Mouse (Mus musculus) mesoderm, embryonic 11.5 days (tissue): ENCODE measurements around the gene Lrrc4.

Source experiments
- DNase-seq: peaks from one replicate; pipeline ENCODE4 v3.0.0-alpha.2; 2012; ENCODE audit warnings: low read depth, low spot score

Lrrc4 gene

GRCm38 (mm10) chr6:28831011-28831853, at the start of gene Lrrc4:
Lrrc4 (minus strand) TSS chr6:28831747.
- DNase-seq = no peak

DNA sequence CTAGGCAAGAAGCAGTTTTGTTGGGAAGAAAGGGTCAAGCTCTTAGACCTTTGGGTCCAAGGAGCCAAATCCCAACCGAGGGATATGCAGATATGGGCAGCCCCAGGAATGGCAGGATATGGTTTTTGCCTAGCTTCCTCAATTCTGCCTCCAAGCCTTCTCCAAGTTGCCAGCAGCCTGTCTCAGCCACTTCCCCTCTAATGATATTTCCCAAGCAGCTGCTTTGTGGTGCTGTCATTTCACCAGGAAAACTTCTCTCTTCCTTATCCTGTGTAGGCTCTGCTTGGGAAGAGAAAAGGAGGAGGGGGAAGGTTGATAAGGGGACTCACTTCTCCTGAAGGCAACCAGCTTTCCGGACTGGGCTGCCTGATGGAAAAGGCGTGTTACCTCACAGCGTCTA, 49.4 kb upstream of the Lrrc4 start:
- no peak for DNase-seq

DNA sequence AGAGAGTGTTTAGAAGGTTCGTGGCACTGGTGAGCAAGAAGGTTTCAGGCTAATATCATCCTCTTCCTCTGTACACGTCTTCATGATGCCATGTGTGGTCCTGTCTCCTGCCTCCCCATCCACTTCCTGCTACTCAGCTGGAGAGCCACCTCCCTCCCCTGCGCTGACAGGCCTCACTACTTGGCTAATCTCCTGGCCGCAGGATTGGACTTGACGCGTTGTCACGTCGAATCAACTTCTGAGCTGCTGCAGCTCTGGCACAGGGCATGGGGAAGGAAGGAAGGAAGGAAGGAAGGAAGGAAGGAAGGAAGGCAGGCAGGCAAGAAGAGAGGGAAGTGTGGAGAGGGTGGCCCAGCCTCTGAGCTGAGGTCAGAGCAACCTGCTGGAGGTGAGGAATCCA, 47.8 kb upstream of the Lrrc4 start:
- DNase-seq = no peak

GRCm38 (mm10) chr6:28877945-28878666, 46.6 kb upstream of the Lrrc4 start:
- peak; percentile 45 for DNase-seq

GRCm38 (mm10) chr6:28876492-28876891, 44.9 kb upstream of the Lrrc4 start:
- DNase-seq = no peak

DNA sequence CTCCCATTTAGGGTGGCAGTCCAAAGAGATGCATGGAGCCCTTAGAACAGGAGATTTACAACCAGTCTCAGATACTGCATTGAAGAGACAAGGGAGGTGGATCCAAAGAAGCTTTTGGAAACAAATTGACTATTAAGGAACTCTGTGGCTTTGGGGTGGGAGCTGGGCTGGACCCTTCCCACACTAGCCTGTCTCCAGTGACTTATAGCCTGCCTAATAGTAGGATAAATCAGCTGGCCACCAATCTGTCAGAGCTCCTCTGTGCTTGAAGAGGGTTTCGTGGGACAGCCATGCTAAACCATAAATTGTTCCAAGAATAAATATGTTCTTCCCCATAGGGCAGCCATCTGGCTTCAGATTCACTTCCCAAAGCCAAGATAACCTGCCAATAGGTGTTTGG, 43.8 kb upstream of the Lrrc4 start:
- no peak for DNase-seq

- no peak for DNase-seq
Observed at GRCm38 (mm10) chr6:28874759-28875158, 43.2 kb upstream of the Lrrc4 start.

- DNase-seq = no peak
Observed at GRCm38 (mm10) chr6:28874053-28874452, 42.5 kb upstream of the Lrrc4 start.

DNA sequence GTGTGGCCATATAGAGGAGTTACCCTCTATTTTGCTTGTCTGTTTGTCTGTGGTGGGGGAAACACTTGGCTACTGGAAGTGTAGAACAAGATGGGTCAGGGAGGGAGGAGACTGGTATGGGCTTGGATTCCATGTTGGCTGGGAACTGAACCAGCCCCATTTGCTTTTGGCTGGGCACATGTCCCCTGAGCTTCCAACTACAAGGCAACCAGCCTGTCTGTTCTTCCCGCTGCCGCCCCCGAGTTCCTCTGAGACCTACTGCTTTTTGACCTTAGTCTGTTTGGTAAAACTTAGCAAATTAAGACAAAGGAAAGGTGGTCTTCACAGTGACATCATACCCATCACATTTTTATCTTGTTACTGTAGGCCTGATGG, 40.9 kb upstream of the Lrrc4 start:
- DNase-seq = no peak

GRCm38 (mm10) chr6:28871725-28872420, 40.3 kb upstream of the Lrrc4 start:
- no peak for DNase-seq

DNA sequence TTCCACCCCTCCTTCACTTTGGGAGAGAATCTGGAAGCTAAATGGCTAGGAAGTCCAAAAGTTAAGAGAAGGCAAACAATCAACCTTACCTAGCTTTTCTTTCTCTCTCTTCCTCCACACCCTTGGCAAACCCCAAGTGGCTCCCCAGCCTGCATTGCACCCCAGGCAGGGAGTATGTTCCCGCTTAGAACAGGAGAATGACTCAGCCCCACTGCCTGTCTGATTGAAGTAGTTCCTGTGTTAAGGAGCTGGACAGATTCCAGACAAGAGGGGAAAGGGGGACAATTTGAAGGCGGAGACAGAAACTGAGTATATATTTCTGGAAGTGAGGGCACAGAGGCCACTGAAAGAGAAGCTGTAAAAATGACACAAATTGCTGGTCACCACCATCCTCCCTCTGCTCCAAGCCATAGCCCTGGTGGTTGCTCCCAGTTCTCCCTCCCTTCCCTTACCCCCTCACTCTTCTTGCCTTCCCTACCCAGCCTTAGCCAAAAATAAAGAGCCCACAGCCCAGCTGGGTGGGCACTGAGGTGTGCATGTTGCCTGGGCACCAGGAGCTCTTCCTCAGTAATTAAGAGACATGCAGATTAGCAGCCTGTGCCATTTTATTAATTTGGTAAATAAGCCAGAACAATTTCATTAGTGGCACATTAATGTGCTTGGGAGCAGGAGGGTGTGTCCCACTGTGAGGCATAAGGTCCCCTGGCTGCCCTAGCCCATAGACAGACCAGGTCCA, 36.1 kb upstream of the Lrrc4 start:
- no peak for DNase-seq

GRCm38 (mm10) chr6:28866206-28866605, 34.7 kb upstream of the Lrrc4 start:
- no peak for DNase-seq

GRCm38 (mm10) chr6:28865112-28865511, 33.6 kb upstream of the Lrrc4 start:
- no peak for DNase-seq

DNA sequence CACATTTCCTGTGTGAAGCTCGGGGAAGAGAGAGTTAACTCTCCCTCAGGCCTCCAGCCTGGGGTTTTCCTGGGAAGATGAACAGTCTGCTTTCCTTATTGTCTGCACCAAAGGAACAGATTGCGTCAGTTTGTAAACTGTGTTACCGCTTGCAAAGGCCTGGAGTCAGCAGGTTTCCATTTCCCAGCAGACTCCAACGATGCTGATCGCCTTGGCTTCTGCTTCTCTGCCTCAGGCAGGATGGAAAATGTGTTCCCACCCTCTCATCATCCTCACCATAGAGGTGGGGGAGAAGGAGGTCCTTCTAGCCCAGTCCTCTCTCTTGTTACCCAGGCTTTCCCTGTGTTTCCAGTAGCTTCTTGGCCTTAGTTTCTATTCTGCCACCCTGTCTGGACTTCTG, 33.1 kb upstream of the Lrrc4 start:
- DNase-seq = no peak

GRCm38 (mm10) chr6:28862304-28862703, 30.8 kb upstream of the Lrrc4 start:
- DNase-seq = no peak

DNA sequence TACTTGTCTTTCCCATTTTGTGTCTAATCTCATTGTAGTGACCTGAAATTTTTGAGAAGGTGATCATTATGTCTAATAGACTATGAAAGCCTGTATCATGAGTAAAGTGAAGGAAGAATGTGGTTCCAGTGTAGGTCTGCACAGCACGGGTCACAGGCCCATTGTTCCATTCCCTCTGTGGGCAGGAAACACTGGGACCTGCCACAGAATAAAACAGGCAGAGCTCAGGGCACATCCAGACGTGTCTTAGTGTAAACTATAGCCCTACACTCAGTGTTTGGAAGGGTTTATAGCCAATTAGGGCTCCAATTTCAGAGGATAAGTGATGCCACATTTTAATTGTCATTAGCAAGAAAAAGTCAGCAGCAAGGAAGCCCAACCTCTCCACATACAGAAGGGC, 29.4 kb upstream of the Lrrc4 start:
- DNase-seq = no peak

GRCm38 (mm10) chr6:28860450-28860849, 28.9 kb upstream of the Lrrc4 start:
- no peak for DNase-seq

- DNase-seq = no peak
Observed at GRCm38 (mm10) chr6:28859094-28859493, 27.5 kb upstream of the Lrrc4 start.

DNA sequence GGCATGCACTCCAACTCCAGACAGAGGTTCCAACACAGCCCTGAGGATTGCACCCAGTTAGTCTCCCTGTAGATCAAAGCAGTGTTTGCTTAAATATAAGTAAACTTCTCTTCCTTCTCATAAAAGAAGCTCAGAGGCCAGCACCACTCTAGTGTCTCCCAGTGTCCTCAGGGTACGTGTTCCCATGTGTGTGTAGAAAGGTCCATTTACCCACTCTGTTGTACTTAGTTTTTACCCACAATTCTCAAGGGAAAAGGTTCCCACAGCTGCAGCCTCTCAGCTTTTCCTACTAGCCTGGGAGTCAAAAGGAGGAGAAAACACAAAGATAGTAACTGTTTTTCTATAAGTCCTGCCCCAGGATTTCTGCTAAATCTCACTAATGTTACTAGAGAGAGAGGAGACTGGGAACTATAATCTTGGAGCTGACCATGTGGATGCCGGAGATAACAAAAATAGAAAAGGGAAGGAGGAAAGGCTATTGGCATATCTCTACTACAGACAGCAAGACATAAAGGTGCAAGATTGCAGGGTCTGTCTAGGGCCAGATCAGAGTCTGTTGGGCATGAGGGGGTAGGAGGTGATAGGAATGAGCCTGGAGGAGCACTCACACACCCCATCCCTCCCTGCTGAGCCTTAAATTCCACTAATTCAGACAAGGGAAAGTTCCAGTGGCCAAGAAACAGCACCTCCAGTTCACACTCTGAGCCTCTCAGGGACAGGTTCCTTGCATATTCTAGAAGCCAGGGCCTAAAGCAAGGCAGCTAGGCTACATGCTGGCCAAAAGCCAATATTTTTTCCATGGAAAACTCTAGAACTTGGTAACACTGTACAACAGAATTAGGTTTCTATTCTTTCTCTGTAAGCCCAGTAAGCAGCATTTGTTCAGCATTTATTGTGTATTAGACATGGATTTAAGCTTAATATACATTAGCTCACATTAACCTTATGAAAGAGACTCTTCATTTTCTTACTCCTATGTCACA, 25.9 kb upstream of the Lrrc4 start:
- DNase-seq = no peak

DNA sequence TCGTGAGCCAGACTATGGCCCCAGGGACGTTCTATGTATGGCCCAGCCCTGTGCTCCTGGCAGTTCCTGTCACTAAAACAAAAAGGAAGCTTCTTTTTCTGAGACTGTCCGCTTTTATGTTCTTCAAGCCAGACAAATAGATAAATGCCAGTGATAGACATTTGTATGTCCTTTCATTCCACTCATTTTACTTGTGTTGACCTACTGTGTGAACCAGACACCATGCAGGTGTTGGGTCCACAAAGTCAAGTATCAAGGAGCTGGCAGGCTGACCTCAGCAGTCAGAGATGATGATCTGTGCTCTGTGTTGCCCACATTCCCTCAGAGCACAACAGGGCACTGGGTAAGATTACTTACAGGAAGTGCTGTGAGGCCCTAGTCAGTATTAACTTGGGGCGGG, 25.2 kb upstream of the Lrrc4 start:
- no peak for DNase-seq

DNA sequence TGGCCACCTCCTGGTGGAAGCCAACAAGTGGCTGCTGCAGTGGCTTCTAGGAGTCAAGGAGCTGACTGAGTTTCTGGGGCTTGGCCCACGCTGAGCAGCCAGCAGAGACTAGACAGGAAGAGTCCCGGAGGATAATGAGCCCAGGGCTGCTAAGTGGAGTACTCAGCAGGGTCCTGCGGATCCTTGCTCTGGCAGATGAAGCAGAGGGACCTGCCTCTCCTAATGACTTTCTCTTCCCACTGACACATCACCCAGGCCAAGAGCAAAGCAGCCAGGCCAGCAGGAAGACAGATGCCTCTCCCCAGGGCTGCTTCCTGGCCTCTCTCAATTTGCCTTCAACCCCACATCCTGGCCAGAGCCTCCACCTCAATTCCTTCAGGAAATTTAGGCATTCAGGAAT, 23.9 kb upstream of the Lrrc4 start:
- DNase-seq = no peak
